8 mouse cellular contexts compared by ENCODE assay signal in the genomic region with DNA sequence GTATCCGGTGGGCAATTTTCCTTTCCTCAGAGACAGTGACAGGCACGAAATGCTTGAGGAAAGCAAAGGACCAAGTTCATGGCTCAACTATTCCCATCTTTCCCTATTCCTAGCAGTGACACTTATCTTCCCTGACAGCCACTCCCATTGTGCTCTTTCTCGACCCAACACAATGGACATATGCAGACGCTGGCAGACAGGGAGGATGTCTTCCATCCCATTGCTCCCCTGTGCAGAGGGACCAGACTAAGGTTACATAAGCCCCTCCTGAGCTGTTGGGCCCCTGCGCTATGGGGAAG. TPM values are rescaled to one million over a fixed set of nuclear protein-coding genes. Genes with fewer than 3 reads are reported as not detected.
A peak's percentile ranks its signal among the peaks of the same experiment; 100 is the strongest.
DNase-seq lines count a peak whose midpoint lies in the region; ATAC-seq and TF ChIP-seq lines count a peak whose summit lies in the region.
"Had no signal": no experiment of that assay in that cellular context is flagged by ENCODE, and none has a peak within 500 bp of the region (broad histone marks: within the 10 kb centered on the region; RNA-seq: fewer than 3 reads in every experiment).

No protein-coding gene starts in this region.

- ATAC-seq in kidney, embryonic 15.5 days (replicated peaks; ENCODE audit: low FRiP score): no peak
- ATAC-seq in forebrain, embryonic 12.5 days (ENCODE audit: low FRiP score): peak; percentile 5; the same call in 1 of the 2 replicates
- no peak for ATAC-seq in granulocyte monocyte progenitor cell, adult 5-6 weeks (replicated peaks; ENCODE audit: poor library complexity, severe bottlenecking)
- ATAC-seq: Patski had no signal

- peak overlapping the region; percentile 62 for H3K4me3 ChIP-seq in kidney, embryonic 15.5 days (replicated peaks)
- peak overlapping the region; percentile 80 for H3K4me3 ChIP-seq in forebrain, embryonic 12.5 days (replicated peaks)
- H3K4me3 ChIP-seq in limb, embryonic 10.5 days: peak overlapping the region; percentile 68
- H3K4me3 ChIP-seq in olfactory bulb, adult 2 months (ENCODE audit: insufficient read depth, low read depth, low read length): peak overlapping the region; percentile 80

- no peak overlapping the region for H3K9ac ChIP-seq in kidney, embryonic 15.5 days
- H3K9ac ChIP-seq in forebrain, embryonic 12.5 days: peak overlapping the region; percentile 93

- no peaks in the 10 kb centered on the region for H3K9me3 ChIP-seq in kidney, embryonic 15.5 days (replicated peaks)
- no peaks in the 10 kb centered on the region for H3K9me3 ChIP-seq in forebrain, embryonic 12.5 days
- H3K9me3 ChIP-seq in limb, embryonic 10.5 days (replicated peaks): no peaks in the 10 kb centered on the region

- no peak for TF ChIP-seq POLR2A in olfactory bulb, adult 2 months (IDR thresholded peaks at IDR 0.05; ENCODE audit: insufficient read depth, low read depth, low read length)

- TF ChIP-seq CTCF in olfactory bulb, adult 2 months (IDR thresholded peaks at IDR 0.05; ENCODE audit: insufficient read depth, low read depth, low read length): no peak

- no peak for DNase-seq in kidney, adult 9 months
- DNase-seq in limb, embryonic 10.5 days (ENCODE audit: low spot score): no peak
- no peak for DNase-seq in urinary bladder, adult 18-20 months (ENCODE audit: low spot score in 2 of 2)

- H3K4me1 ChIP-seq in kidney, embryonic 15.5 days: peaks cover 12% of the 10 kb centered on the region
- H3K4me1 ChIP-seq in forebrain, embryonic 12.5 days: peaks cover 19% of the 10 kb centered on the region
- H3K4me1 ChIP-seq in limb, embryonic 10.5 days: peaks cover 12% of the 10 kb centered on the region
- peaks cover 8% of the 10 kb centered on the region for H3K4me1 ChIP-seq in olfactory bulb, adult 2 months (ENCODE audit: control insufficient read depth, insufficient read depth, low read length)

- H3K27me3 ChIP-seq in kidney, embryonic 15.5 days: peaks cover 36% of the 10 kb centered on the region
- H3K27me3 ChIP-seq in forebrain, embryonic 12.5 days: peaks cover 15% of the 10 kb centered on the region; the same call in 1 of the 2 replicates
- peaks cover 46% of the 10 kb centered on the region for H3K27me3 ChIP-seq in limb, embryonic 10.5 days (ENCODE audit: low read depth, poor library complexity, severe bottlenecking)

- H3K4me2 ChIP-seq in kidney, embryonic 15.5 days: peak overlapping the region; percentile 98
- peak overlapping the region; percentile 87 for H3K4me2 ChIP-seq in forebrain, embryonic 12.5 days

- 46% methylated on average over 5 of the region's 5 CpGs for WGBS in kidney, embryonic 15.5 days
- WGBS in forebrain, embryonic 12.5 days: 40% methylated on average over 5 of the region's 5 CpGs
- WGBS in limb, embryonic 10.5 days: 57% methylated on average over 5 of the region's 5 CpGs
- 11% methylated on average over 5 of the region's 5 CpGs for WGBS in olfactory bulb, adult 2 months

- H3K27ac ChIP-seq in kidney, embryonic 15.5 days: no peak overlapping the region
- 0 out of 2 replicates have a peak overlapping the region, but pooled peaks have one; percentile 60 for H3K27ac ChIP-seq in forebrain, embryonic 12.5 days
- H3K27ac ChIP-seq in limb, embryonic 10.5 days: no peak overlapping the region
- H3K27ac ChIP-seq in olfactory bulb, adult 2 months (ENCODE audit: insufficient read depth, low read depth, low read length): peak overlapping the region; percentile 27; the same call in 1 of the 2 replicates

- H3K36me3 ChIP-seq in kidney, embryonic 15.5 days: no peaks in the 10 kb centered on the region
- H3K36me3 ChIP-seq in forebrain, embryonic 12.5 days (replicated peaks): no peaks in the 10 kb centered on the region
- H3K36me3 ChIP-seq in limb, embryonic 10.5 days: no peaks in the 10 kb centered on the region

RNA-seq across cellular contexts. Expression of a gene that starts 0.7 kb away (rescaled TPM):
- polyA plus RNA-seq in kidney, embryonic 15.5 days (2015; fragmentation: Nextera tagmentation; extraction: Ambion mirVana): 0.75 and 0.77 TPM in 2 replicates
- 3.6 and 3.9 TPM in 2 replicates for polyA plus RNA-seq in forebrain, embryonic 12.5 days (2016; fragmentation: Nextera tagmentation; extraction: Ambion mirVana)
- 1.7 TPM in 2 replicates for polyA plus RNA-seq in limb, embryonic 10.5 days (2016; fragmentation: Nextera tagmentation; extraction: Ambion mirVana)
- polyA plus RNA-seq in olfactory bulb, adult 2 months (2012; ENCODE audit: insufficient read depth, insufficient read length, low replicate concordance, missing spikeins): not detected in 2 replicates
- 6.2 and 9.0 TPM in 2 replicates for total RNA-seq in granulocyte monocyte progenitor cell, adult 5-6 weeks (2014; fragmentation: Nextera tagmentation)
- 3.2 and 3.7 TPM in 2 replicates for total RNA-seq in granulocyte monocyte progenitor cell, adult 5-6 weeks (2017)

Comparison
In these comparisons a context has a peak if more than half of its experiments do, and no peak if none do; other contexts are left out.
1. H3K27ac ChIP-seq: peak in forebrain, embryonic 12.5 days (single experiment) and olfactory bulb, adult 2 months (single experiment); none in kidney, embryonic 15.5 days (single experiment) and limb, embryonic 10.5 days (single experiment).
2. Peak in every context shown above with its lines, with median percentiles within 50 percentile points of each other: H3K4me3 ChIP-seq.